Mouse (Mus musculus): ENCODE measurements around the gene Emp3.

DNA sequence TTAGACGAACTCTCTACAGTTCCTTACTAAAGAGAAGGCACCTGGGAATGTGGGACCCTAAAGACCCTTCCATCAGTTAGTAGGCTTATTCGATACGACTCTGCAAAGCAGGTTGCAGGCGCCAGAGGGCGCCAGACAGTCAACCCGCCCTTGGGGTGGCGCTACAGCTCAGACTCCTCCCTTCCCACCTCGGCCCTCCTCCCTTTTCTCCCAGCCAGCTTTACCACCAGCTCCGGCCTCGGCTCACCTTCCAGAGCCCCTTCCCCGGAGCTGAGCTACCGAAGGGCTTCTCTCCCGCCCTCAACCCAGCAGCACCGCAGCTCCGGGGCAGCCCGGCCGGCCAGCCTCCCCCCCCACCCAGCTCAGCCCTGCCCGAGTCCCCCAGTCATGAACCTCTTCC is 48.6 kb downstream of the Emp3 start, which contains the start of gene Kdelr1:
- TF ChIP-seq CTCF (IDR thresholded peaks at IDR 0.05; ENCODE audit: low read depth) (peak; percentile 99), EP300 (IDR thresholded peaks at IDR 0.05; ENCODE audit: low read depth) (no peak)

Data from liver, postnatal 0 days (tissue).